Mouse (Mus musculus) stomach, postnatal 0 days (tissue): Measurements from ENCODE around the gene Ablim2.

Source experiments
- CTCF ChIP-seq: IDR thresholded peaks from 2 replicates; pipeline ENCODE4 v1.5.1; 2016; ENCODE audit warnings: antibody characterized with exemption, low read depth, mild to moderate bottlenecking, moderate library complexity
- EP300 ChIP-seq: optimal IDR thresholded peaks from 2 replicates; pipeline ENCODE3; 2016; ENCODE audit warnings: antibody characterized with exemption

DNA sequence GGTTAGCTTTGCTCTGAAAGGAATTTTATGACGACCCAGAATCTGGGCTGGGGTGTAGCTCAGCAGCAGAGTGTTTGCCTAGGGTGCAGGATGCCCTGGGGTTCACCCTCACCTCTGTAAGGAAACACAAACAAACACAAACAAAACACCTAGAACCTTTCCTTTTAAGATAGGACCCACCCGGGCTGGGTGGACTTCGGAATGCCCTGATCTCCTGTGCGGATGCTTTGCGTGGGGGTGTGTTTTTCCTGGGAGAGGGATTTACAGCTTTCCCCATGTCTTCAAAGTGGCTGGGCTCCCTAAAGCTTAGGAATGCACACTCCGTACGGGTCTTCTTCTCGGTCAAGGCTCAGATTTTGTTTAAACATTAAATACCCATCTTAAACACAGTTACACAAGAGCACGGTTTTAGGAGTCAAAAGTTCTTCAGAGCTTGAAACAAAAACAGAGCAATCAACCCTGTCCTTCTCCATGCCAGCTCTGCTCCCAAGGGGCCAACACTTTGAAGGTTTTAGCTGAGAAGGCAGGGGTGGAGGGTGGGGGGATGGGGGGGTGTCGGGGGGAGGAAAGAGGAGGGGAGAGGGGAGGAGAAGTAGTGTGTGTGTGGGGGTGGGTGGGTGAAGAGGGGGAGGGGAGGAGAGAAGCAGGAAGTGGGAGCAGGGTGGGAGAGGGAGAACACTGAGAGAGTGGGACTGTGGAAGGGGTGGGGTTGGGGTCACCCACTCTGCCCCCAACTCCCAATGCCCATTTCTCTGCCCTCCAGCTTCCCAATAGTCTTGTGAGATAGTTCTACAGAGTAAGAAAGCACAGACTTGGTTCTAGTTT is 142.9 kb downstream of the Ablim2 start:
- TF ChIP-seq CTCF = no peak
- no peak for TF ChIP-seq EP300
